Mouse (Mus musculus): Measurements from ENCODE around the gene Eif4g3. TPM values are rescaled to one million over a fixed set of nuclear protein-coding genes. Genes with fewer than 3 reads are reported as not detected.

Gene Eif4g3
- polyA plus RNA-seq, 1 experiment, result 34.5 TPM

DNA sequence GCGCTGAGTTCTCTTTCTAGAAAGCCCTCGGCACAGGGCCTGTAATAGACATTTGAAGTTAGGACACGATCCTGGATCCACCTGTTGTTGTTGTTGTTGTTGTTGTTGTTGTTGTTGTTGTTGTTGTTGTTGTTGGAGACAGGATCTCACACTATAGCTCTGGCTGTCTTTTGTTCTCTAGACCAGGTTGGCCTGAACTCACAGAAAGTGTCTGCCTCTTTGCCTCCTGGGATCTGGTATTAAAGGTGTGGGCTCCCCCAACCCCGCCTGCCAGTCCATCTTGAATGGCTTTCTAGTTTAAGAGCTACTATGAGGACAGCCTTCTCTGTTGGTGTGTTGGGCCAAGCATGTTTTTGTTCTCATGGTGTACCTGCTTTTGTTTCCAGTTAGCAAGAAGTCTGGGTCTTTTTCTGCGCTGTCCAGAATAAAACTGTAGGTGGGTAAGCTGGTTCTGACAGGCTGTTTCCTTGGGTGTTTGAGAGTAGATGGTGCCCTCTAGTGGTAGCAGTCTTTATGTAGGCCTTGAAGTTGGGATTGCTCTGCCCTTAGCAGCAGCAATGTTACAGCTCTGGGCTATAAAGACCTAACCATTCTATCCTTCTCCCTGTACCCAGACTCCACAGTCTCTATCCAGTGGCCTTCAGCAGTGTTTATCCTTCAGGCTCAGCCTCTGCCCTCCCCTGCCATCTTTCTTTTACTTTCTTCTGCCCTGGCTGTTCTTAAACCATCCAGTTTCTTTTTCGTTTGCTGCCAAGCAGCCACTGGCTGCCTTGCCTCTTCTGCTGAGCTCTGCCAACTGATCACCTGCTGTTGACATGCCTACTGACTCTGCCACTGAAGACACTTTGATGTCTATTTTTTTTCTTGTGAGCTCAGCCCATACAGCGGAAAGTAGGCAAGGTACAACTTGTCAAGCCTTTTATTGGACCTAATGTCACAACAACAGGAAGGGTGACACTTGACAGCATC lies 114.9 kb downstream of the Eif4g3 start:
- Histone ChIP-seq H3K36me3 (replicated peaks; ENCODE audit: low read length) (peaks cover 99% of the 10 kb centered on the region), H3K27me3 (replicated peaks) (no peaks in the 10 kb centered on the region), H3K4me3 (replicated peaks) (no peak overlapping the region), H3K9me3 (no peaks in the 10 kb centered on the region), H3K4me1 (peaks cover 15% of the 10 kb centered on the region; the same call in 1 of the 2 replicates)
- TF ChIP-seq FLI1 (IDR thresholded peaks at IDR 0.05; ENCODE audit: low read length) (no peak), GATA1 (IDR thresholded peaks at IDR 0.05; ENCODE audit: borderline replicate concordance, low read length) (no peak)

DNA sequence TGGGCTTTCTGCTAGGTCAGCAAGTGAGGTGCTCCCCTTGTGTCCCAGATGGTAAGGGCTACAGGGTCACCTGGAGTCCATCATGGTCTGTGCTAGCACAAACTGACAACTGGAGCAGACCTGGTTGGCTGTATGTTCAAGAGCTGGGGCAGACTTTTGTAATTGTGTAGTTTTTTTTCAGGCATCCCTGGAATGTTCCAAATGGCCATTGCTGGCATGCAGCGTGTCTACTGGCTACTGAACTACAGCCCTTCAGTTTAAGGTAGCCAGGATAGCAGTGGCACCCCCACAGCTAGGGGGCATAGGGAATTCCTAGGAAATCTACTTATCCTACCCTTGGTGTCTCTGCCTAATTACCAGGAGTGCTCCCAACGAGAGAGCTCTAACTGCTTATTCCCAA lies 115.7 kb downstream of the Eif4g3 start:
- Histone ChIP-seq H3K27me3 (replicated peaks) (no peaks in the 10 kb centered on the region), H3K9me3 (no peaks in the 10 kb centered on the region), H3K4me1 (peaks cover 15% of the 10 kb centered on the region; the same call in 1 of the 2 replicates), H3K4me3 (replicated peaks) (no peak overlapping the region), H3K36me3 (replicated peaks; ENCODE audit: low read length) (peaks cover 99% of the 10 kb centered on the region)
- TF ChIP-seq GATA1 (IDR thresholded peaks at IDR 0.05; ENCODE audit: borderline replicate concordance, low read length) (no peak), FLI1 (IDR thresholded peaks at IDR 0.05; ENCODE audit: low read length) (no peak)

DNA sequence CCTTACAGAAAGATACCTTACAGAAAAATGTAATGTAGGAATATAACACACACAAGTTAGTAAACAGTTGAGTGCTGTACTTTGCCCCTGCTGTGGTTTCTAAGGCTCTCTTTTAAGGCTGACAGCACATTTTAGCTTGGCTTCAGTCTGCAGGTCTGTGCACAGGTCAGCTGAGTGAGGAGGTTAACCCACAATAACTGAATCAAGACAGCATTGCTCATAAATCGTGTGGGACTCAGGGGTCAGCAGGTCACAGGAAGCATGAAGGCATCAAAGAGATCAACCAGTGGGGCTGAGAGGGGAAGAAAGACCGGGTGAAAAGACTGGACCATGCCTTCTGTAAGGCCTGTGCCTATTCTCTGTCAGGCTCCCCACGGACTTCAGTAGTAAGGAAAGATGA lies 116.5 kb downstream of the Eif4g3 start:
- no peak for TF ChIP-seq FLI1 (IDR thresholded peaks at IDR 0.05; ENCODE audit: low read length)
- TF ChIP-seq GATA1 (IDR thresholded peaks at IDR 0.05; ENCODE audit: borderline replicate concordance, low read length), result no peak
- no peaks in the 10 kb centered on the region for H3K9me3 ChIP-seq
- no peak overlapping the region for H3K4me3 ChIP-seq (replicated peaks)
- peaks cover 99% of the 10 kb centered on the region for H3K36me3 ChIP-seq (replicated peaks; ENCODE audit: low read length)
- H3K27me3 ChIP-seq (replicated peaks), result no peaks in the 10 kb centered on the region
- H3K4me1 ChIP-seq, result peaks cover 8% of the 10 kb centered on the region; the same call in 1 of the 2 replicates

DNA sequence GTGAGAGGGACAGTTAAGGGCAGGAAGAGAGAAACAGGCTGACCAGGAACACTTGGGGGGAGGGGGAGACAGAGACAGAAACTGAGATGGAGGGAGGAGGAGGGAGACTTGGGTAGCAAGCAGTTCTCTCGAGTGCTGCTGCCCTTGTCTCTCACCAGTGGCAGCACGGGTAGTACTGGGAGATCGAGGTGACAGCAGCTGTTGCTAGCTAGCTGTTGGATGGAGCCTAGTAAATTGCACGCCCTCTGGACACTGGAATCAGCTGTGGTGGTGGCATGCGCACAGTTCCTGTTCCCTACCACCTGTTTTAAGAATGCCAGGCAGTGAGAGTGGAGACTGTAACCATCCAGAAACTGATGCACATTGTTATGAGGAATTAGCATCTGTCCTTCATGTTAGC lies 119.0 kb downstream of the Eif4g3 start:
- no peak for TF ChIP-seq FLI1 (IDR thresholded peaks at IDR 0.05; ENCODE audit: low read length)
- no peak for TF ChIP-seq GATA1 (IDR thresholded peaks at IDR 0.05; ENCODE audit: borderline replicate concordance, low read length)
- Histone ChIP-seq H3K36me3 (replicated peaks; ENCODE audit: low read length) (peaks cover 98% of the 10 kb centered on the region), H3K4me1 (peaks cover 8% of the 10 kb centered on the region; the same call in 1 of the 2 replicates), H3K9me3 (no peaks in the 10 kb centered on the region), H3K27me3 (replicated peaks) (no peaks in the 10 kb centered on the region), H3K4me3 (replicated peaks) (no peak overlapping the region)

DNA sequence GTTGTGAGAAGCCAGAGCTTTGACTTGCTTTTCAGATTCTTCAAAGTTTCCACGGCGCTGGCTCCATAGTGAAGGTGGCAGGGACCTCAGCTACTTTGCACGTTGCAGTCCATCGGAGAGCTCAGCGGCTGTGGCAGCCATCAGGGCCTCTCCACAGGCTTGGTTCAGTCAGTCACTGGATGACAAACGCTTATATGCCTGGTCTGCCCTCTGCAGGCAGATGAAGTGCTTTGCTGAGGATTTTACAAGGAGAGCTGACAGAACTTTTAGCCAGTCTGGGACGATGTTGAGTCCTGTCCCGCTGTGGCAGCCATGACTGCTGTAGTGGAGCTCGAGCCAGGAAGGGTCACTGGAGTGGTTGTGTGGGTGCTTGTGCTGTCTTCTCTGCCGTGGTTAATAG lies 126.9 kb downstream of the Eif4g3 start:
- no peaks in the 10 kb centered on the region for H3K27me3 ChIP-seq (replicated peaks)
- peaks cover 90% of the 10 kb centered on the region for H3K36me3 ChIP-seq (replicated peaks; ENCODE audit: low read length)
- peaks cover 8% of the 10 kb centered on the region for H3K4me1 ChIP-seq
- no peak overlapping the region for H3K4me3 ChIP-seq (replicated peaks)
- H3K9me3 ChIP-seq, result no peaks in the 10 kb centered on the region
- TF ChIP-seq GATA1 (IDR thresholded peaks at IDR 0.05; ENCODE audit: borderline replicate concordance, low read length) (no peak), FLI1 (IDR thresholded peaks at IDR 0.05; ENCODE audit: low read length) (no peak)

DNA sequence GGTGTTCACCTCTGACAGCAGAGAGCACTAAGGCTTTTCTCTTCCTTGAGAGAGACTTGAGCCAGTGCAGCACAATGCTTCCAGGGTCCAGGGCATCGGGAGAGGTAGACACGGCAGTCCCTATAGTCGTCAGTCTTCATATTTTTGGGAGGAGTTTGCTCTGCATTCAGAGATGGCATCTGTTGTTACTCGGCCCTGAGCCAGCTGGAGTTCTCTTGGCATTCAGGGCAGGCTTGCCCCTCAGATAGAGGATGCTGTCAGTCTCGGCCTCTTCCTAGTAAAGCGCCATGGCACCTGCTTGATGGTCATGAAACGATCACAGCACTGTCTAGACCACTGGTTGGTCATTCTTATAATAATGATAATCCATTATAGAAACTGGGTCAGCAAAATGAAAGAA lies 131.2 kb downstream of the Eif4g3 start:
- peaks cover 89% of the 10 kb centered on the region for H3K36me3 ChIP-seq (replicated peaks; ENCODE audit: low read length)
- H3K27me3 ChIP-seq (replicated peaks), result no peaks in the 10 kb centered on the region
- no peak for TF ChIP-seq GATA1 (IDR thresholded peaks at IDR 0.05; ENCODE audit: borderline replicate concordance, low read length)
- TF ChIP-seq FLI1 (IDR thresholded peaks at IDR 0.05; ENCODE audit: low read length), result no peak
- no peaks in the 10 kb centered on the region for H3K9me3 ChIP-seq
- H3K4me3 ChIP-seq (replicated peaks), result no peak overlapping the region
- H3K4me1 ChIP-seq, result peaks cover 28% of the 10 kb centered on the region

DNA sequence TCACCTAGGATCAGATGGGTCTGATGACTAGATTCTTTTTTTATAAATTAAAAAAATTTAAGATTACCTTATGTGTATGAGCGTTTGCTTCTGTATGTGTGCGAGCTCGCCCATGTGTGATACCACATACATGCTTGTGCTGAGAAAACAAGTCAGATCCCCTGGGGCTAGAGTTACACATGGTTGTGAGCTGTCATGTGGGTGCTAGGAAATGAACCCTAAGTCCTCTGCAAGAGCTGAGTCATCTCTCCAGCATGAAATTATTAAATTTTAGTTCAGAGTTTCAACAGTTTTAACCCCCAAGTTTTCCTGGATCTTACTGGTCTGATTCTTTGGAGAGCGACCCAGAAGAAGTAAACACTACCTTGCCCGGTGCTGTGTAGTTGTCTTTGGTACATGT lies 134.5 kb downstream of the Eif4g3 start:
- Histone ChIP-seq H3K27me3 (replicated peaks) (no peaks in the 10 kb centered on the region), H3K4me1 (peaks cover 40% of the 10 kb centered on the region), H3K36me3 (replicated peaks; ENCODE audit: low read length) (peaks cover 89% of the 10 kb centered on the region), H3K4me3 (replicated peaks) (no peak overlapping the region), H3K9me3 (no peaks in the 10 kb centered on the region)
- TF ChIP-seq FLI1 (IDR thresholded peaks at IDR 0.05; ENCODE audit: low read length) (no peak), GATA1 (IDR thresholded peaks at IDR 0.05; ENCODE audit: borderline replicate concordance, low read length) (no peak)

DNA sequence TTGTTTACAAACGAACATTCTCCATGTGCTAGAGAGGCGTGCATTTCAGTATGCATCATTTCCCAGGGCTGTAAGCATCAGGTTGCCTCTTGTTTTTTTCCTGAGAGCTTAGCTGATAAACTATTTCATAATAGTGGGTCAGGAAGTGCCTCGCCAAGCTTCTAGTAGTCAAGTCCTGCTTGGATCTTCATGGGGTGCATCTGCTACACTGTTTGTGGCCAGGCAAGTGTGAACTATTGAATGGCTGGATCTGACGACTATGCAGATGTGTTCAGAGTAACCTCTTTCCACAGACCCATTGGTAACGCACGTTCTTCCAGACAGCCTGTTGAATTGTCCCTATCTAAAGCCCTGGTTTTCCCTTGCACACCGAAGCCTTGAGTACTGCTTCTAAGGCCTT lies 135.0 kb downstream of the Eif4g3 start:
- no peaks in the 10 kb centered on the region for H3K9me3 ChIP-seq
- TF ChIP-seq GATA1 (IDR thresholded peaks at IDR 0.05; ENCODE audit: borderline replicate concordance, low read length), result no peak
- no peaks in the 10 kb centered on the region for H3K27me3 ChIP-seq (replicated peaks)
- H3K4me1 ChIP-seq, result peaks cover 44% of the 10 kb centered on the region
- H3K36me3 ChIP-seq (replicated peaks; ENCODE audit: low read length), result peaks cover 91% of the 10 kb centered on the region
- H3K4me3 ChIP-seq (replicated peaks), result no peak overlapping the region

DNA sequence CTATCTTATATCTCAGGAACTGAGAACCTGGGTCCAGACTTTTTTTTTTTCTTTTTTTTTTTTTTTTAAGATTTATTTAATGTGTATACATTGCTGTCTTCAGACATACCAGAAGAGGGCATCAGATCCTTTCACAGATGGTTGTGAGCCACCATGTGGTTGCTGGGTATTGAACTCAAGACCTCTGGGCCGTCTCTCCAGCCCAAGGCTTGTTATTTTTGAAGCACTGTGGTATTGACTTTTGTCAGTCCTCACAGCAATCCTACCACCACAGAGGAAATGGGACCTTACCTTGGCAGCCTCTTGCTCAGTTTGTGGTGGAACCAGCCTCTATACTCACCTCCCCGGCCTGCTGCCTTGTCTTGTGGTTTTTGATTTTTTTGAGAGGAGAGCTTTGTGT lies 137.3 kb downstream of the Eif4g3 start:
- Histone ChIP-seq H3K36me3 (replicated peaks; ENCODE audit: low read length) (peaks cover 91% of the 10 kb centered on the region), H3K9me3 (no peaks in the 10 kb centered on the region), H3K27me3 (replicated peaks) (no peaks in the 10 kb centered on the region), H3K4me1 (peaks cover 49% of the 10 kb centered on the region), H3K4me3 (replicated peaks) (no peak overlapping the region)
- TF ChIP-seq FLI1 (IDR thresholded peaks at IDR 0.05; ENCODE audit: low read length), result no peak

DNA sequence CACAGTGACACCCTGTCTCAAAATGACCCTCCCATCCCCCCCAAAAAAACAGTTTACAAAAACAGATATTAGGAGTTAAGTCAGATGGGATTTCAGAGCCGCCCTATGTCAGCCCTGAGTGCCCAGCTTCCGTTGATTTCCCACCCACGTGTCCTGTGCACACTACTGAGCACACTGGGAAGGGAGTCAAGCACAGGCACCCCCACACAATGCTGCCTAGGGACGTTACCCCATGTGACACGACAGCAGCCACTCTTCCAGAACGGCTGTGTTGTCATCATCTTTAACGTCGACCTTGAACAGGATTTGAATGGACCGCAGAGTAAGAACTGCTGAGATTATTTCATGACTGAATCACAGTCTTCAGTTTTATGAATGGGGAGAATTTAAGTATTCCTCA lies 138.4 kb downstream of the Eif4g3 start:
- Histone ChIP-seq H3K4me3 (replicated peaks) (peak overlapping the region; percentile 8), H3K27me3 (replicated peaks) (no peaks in the 10 kb centered on the region), H3K9me3 (no peaks in the 10 kb centered on the region), H3K36me3 (replicated peaks; ENCODE audit: low read length) (peaks cover 91% of the 10 kb centered on the region), H3K4me1 (peaks cover 43% of the 10 kb centered on the region)
- TF ChIP-seq GATA1 (IDR thresholded peaks at IDR 0.05; ENCODE audit: borderline replicate concordance, low read length) (no peak), FLI1 (IDR thresholded peaks at IDR 0.05; ENCODE audit: low read length) (no peak)
